18 mouse cellular contexts compared by ENCODE assay signal in genomic region chr12:70685432-70685831, GRCm38 (mm10).
DNase-seq lines count a peak whose midpoint lies in the region; ATAC-seq and TF ChIP-seq lines count a peak whose summit lies in the region.
"Had no signal": no experiment of that assay in that cellular context is flagged by ENCODE, and none has a peak within 500 bp of the region (broad histone marks: within the 10 kb centered on the region; RNA-seq: fewer than 3 reads in every experiment).

No protein-coding gene starts in this region.

- no peak for ATAC-seq in hindbrain, postnatal 0 days
- no peak for ATAC-seq in hindbrain, embryonic 11.5 days (ENCODE audit: low FRiP score)
- ATAC-seq in midbrain, embryonic 16.5 days, result no peak
- ATAC-seq in lung, embryonic 15.5 days (ENCODE audit: borderline replicate concordance, extremely low read depth, low FRiP score, low TSS enrichment), result no peak
- ATAC-seq: midbrain, embryonic 15.5 days; Patski had no signal

- H3K4me2 ChIP-seq in hindbrain, postnatal 0 days (ENCODE audit: low read depth, low read length), result no peak overlapping the region
- H3K4me2 ChIP-seq in hindbrain, embryonic 11.5 days (replicated peaks; ENCODE audit: low read depth, low read length), result no peak overlapping the region
- no peak overlapping the region for H3K4me2 ChIP-seq in midbrain, embryonic 16.5 days (ENCODE audit: low read length)
- H3K4me2 ChIP-seq in lung, embryonic 15.5 days, result 0 out of 2 replicates have a peak overlapping the region, but pooled peaks have one; percentile 14
- H3K4me2 ChIP-seq: forebrain, embryonic 12.5 days; midbrain, embryonic 15.5 days had no signal

- H3K36me3 ChIP-seq in hindbrain, postnatal 0 days (ENCODE audit: insufficient read depth, low read length), result no peaks in the 10 kb centered on the region
- H3K36me3 ChIP-seq in hindbrain, embryonic 11.5 days (ENCODE audit: control insufficient read depth, insufficient read depth, low read length), result no peaks in the 10 kb centered on the region
- no peaks in the 10 kb centered on the region for H3K36me3 ChIP-seq in midbrain, embryonic 16.5 days (ENCODE audit: control insufficient read depth, insufficient read depth, low read length)
- no peaks in the 10 kb centered on the region for H3K36me3 ChIP-seq in midbrain, embryonic 10.5 days
- H3K36me3 ChIP-seq in lung, embryonic 15.5 days, result no peaks in the 10 kb centered on the region
- no peaks in the 10 kb centered on the region for H3K36me3 ChIP-seq in small intestine, adult 2 months (ENCODE audit: control insufficient read depth, insufficient read depth, low read length)
- H3K36me3 ChIP-seq: forebrain, embryonic 12.5 days; midbrain, embryonic 15.5 days had no signal

- DNase-seq in hindbrain, postnatal 0 days (ENCODE audit: low spot score), result no peak
- no peak for DNase-seq in hindbrain, embryonic 11.5 days (ENCODE audit: low spot score)
- no peak for DNase-seq in midbrain, embryonic 10.5 days (ENCODE audit: low spot score)
- DNase-seq in spleen, postnatal 14 days (ENCODE audit: low spot score in 2 of 2), result no peak
- no peak for DNase-seq in T-cell, adult 2 months (ENCODE audit: low spot score)
- DNase-seq: cerebellum, adult 9-11 months; embryo, embryonic 11 days; gastrocnemius, postnatal 14 days; heart, postnatal 10 days; right cerebral cortex, postnatal 14 days; thymus, postnatal 4 days had no signal

- no peak for TF ChIP-seq POLR2A in small intestine, adult 2 months (IDR thresholded peaks at IDR 0.05; ENCODE audit: low read depth, low read length)

- no peak overlapping the region for H3K4me3 ChIP-seq in hindbrain, postnatal 0 days (ENCODE audit: low read length)
- no peak overlapping the region for H3K4me3 ChIP-seq in hindbrain, embryonic 11.5 days (ENCODE audit: low read depth, low read length)
- no peak overlapping the region for H3K4me3 ChIP-seq in midbrain, embryonic 16.5 days (ENCODE audit: low read depth, low read length)
- no peak overlapping the region for H3K4me3 ChIP-seq in midbrain, embryonic 10.5 days
- no peak overlapping the region for H3K4me3 ChIP-seq in lung, embryonic 15.5 days
- no peak overlapping the region for H3K4me3 ChIP-seq in small intestine, adult 2 months (ENCODE audit: low read depth, low read length)
- H3K4me3 ChIP-seq: forebrain, embryonic 12.5 days; midbrain, embryonic 15.5 days had no signal

- no peaks in the 10 kb centered on the region for H3K9me3 ChIP-seq in hindbrain, postnatal 0 days (ENCODE audit: low read length)
- H3K9me3 ChIP-seq in hindbrain, embryonic 11.5 days (ENCODE audit: control insufficient read depth, low read length), result no peaks in the 10 kb centered on the region
- H3K9me3 ChIP-seq in midbrain, embryonic 16.5 days (replicated peaks; ENCODE audit: control insufficient read depth, low read length, poor library complexity, severe bottlenecking), result no peaks in the 10 kb centered on the region
- H3K9me3 ChIP-seq in midbrain, embryonic 10.5 days (replicated peaks), result no peaks in the 10 kb centered on the region
- H3K9me3 ChIP-seq in lung, embryonic 15.5 days, result no peaks in the 10 kb centered on the region
- H3K9me3 ChIP-seq: forebrain, embryonic 12.5 days; midbrain, embryonic 15.5 days had no signal

- H3K9ac ChIP-seq in hindbrain, postnatal 0 days (replicated peaks; ENCODE audit: low read length), result no peak overlapping the region
- no peak overlapping the region for H3K9ac ChIP-seq in hindbrain, embryonic 11.5 days (ENCODE audit: low read depth, low read length)
- no peak overlapping the region for H3K9ac ChIP-seq in midbrain, embryonic 16.5 days (ENCODE audit: low read depth, low read length)
- no peak overlapping the region for H3K9ac ChIP-seq in lung, embryonic 15.5 days
- H3K9ac ChIP-seq: forebrain, embryonic 12.5 days; midbrain, embryonic 15.5 days had no signal

- no peaks in the 10 kb centered on the region for H3K27me3 ChIP-seq in hindbrain, postnatal 0 days (ENCODE audit: insufficient read depth, low read length)
- H3K27me3 ChIP-seq in hindbrain, embryonic 11.5 days (ENCODE audit: control insufficient read depth, insufficient read depth, low read length), result no peaks in the 10 kb centered on the region
- no peaks in the 10 kb centered on the region for H3K27me3 ChIP-seq in midbrain, embryonic 16.5 days (ENCODE audit: control insufficient read depth, insufficient read depth, low read depth, low read length)
- no peaks in the 10 kb centered on the region for H3K27me3 ChIP-seq in midbrain, embryonic 10.5 days (ENCODE audit: low read depth, poor library complexity, severe bottlenecking)
- no peaks in the 10 kb centered on the region for H3K27me3 ChIP-seq in lung, embryonic 15.5 days
- no peaks in the 10 kb centered on the region for H3K27me3 ChIP-seq in small intestine, adult 2 months (ENCODE audit: control insufficient read depth, insufficient read depth, low read length)
- H3K27me3 ChIP-seq: forebrain, embryonic 12.5 days; midbrain, embryonic 15.5 days; Patski had no signal

- TF ChIP-seq CTCF in hindbrain, postnatal 0 days (IDR thresholded peaks at IDR 0.05; ENCODE audit: low read depth), result no peak
- no peak for TF ChIP-seq CTCF in small intestine, adult 2 months (IDR thresholded peaks at IDR 0.05; ENCODE audit: extremely low read depth, insufficient read length, insufficient replicate concordance, low read depth, low read length)

- H3K4me1 ChIP-seq in hindbrain, postnatal 0 days (ENCODE audit: insufficient read depth, low read length), result peaks cover 13% of the 10 kb centered on the region
- no peaks in the 10 kb centered on the region; the same call in 1 of the 2 replicates for H3K4me1 ChIP-seq in hindbrain, embryonic 11.5 days (replicated peaks; ENCODE audit: control insufficient read depth, insufficient read depth, low read length)
- H3K4me1 ChIP-seq in midbrain, embryonic 16.5 days (ENCODE audit: control insufficient read depth, insufficient read depth, low read length), result peaks cover 5% of the 10 kb centered on the region
- peaks cover 29% of the 10 kb centered on the region for H3K4me1 ChIP-seq in midbrain, embryonic 10.5 days
- peaks cover 36% of the 10 kb centered on the region for H3K4me1 ChIP-seq in lung, embryonic 15.5 days
- H3K4me1 ChIP-seq in small intestine, adult 2 months (ENCODE audit: control insufficient read depth, insufficient read depth, insufficient read length, low read length), result no peaks in the 10 kb centered on the region

- WGBS in hindbrain, postnatal 0 days, result 65% methylated on average over 10 of the region's 10 CpGs
- WGBS in hindbrain, embryonic 11.5 days, result 78% methylated on average over 10 of the region's 10 CpGs
- 68% methylated on average over 10 of the region's 10 CpGs for WGBS in midbrain, embryonic 16.5 days
- 83% methylated on average over 10 of the region's 10 CpGs for WGBS in midbrain, embryonic 10.5 days
- 50% methylated on average over 10 of the region's 10 CpGs for WGBS in lung, embryonic 15.5 days
- 75% methylated on average over 10 of the region's 10 CpGs for WGBS in small intestine, adult 2 months

- peak overlapping the region; percentile 28; the same call in 1 of the 2 replicates for H3K27ac ChIP-seq in hindbrain, postnatal 0 days
- no peak overlapping the region for H3K27ac ChIP-seq in hindbrain, embryonic 11.5 days (ENCODE audit: low read depth, low read length)
- H3K27ac ChIP-seq in midbrain, embryonic 16.5 days (ENCODE audit: low read length), result peak overlapping the region; percentile 5; the same call in 1 of the 2 replicates
- H3K27ac ChIP-seq in midbrain, embryonic 10.5 days (replicated peaks), result no peak overlapping the region
- peak overlapping the region; percentile 48 for H3K27ac ChIP-seq in lung, embryonic 15.5 days
- peak overlapping the region; percentile 26; the same call in 1 of the 2 replicates for H3K27ac ChIP-seq in small intestine, adult 2 months (ENCODE audit: insufficient read depth, low read depth, low read length)
- H3K27ac ChIP-seq: forebrain, embryonic 12.5 days; macrophage; midbrain, embryonic 15.5 days had no signal

Comparison
In these comparisons a context has a peak if more than half of its experiments do, and no peak if none do; other contexts are left out.
1. H3K27ac ChIP-seq: peak in hindbrain, postnatal 0 days (single experiment), midbrain, embryonic 16.5 days (single experiment), lung, embryonic 15.5 days (single experiment) and small intestine, adult 2 months (single experiment); none in hindbrain, embryonic 11.5 days (single experiment) and midbrain, embryonic 10.5 days (single experiment).